Mouse (Mus musculus): Measurements from ENCODE around the gene 4930447C04Rik. TPM values are rescaled to one million over a fixed set of nuclear protein-coding genes. Genes with fewer than 3 reads are reported as not detected.
A peak's percentile ranks its signal among the peaks of the same experiment; 100 is the strongest.

4930447C04Rik gene
- total RNA-seq, 2 experiments from 2014 or later: 2.9 to 3.9 TPM

- no peak for DNase-seq (ENCODE audit: low spot score in 2 of 2)
These were observed 4.0 kb upstream of the 4930447C04Rik start for GRCm38 (mm10) chr12:72944411-72945225.

- DNase-seq (ENCODE audit: low spot score in 2 of 2): no peak
These were observed 3.1 kb upstream of the 4930447C04Rik start for GRCm38 (mm10) chr12:72943574-72944110.

GRCm38 (mm10) chr12:72942171-72942570 lies 1.6 kb upstream of the 4930447C04Rik start:
- no peak for DNase-seq (ENCODE audit: low spot score in 2 of 2)

- no peak for DNase-seq (ENCODE audit: low spot score in 2 of 2)
These were observed 951 bp upstream of the 4930447C04Rik start for GRCm38 (mm10) chr12:72941398-72942051.

- DNase-seq (ENCODE audit: low spot score in 2 of 2): no peak
These were observed 336 bp upstream of the 4930447C04Rik start for GRCm38 (mm10) chr12:72940822-72941397.

GRCm38 (mm10) chr12:72939616-72940015 lies 958 bp downstream of the 4930447C04Rik start, which contains the start of gene Six6:
Six6 (plus strand) TSS chr12:72939892.
- peak in 1 of 2 experiments; percentile 17 for DNase-seq (ENCODE audit: low spot score in 2 of 2)

GRCm38 (mm10) chr12:72938600-72939490 lies 1.7 kb downstream of the 4930447C04Rik start:
- no peak for DNase-seq (ENCODE audit: low spot score in 2 of 2)

- no peak for DNase-seq (ENCODE audit: low spot score in 2 of 2)
These were observed 2.4 kb downstream of the 4930447C04Rik start for GRCm38 (mm10) chr12:72938176-72938575.

GRCm38 (mm10) chr12:72937537-72938120 lies 2.9 kb downstream of the 4930447C04Rik start:
- DNase-seq (ENCODE audit: low spot score in 2 of 2): no peak

- no peak for DNase-seq (ENCODE audit: low spot score in 2 of 2)
These were observed 3.8 kb downstream of the 4930447C04Rik start for GRCm38 (mm10) chr12:72936751-72937150.

GRCm38 (mm10) chr12:72917159-72917993 lies 23.2 kb downstream of the 4930447C04Rik start:
- peak; percentile 32 to 47 for DNase-seq (ENCODE audit: low spot score in 2 of 2)

GRCm38 (mm10) chr12:72854377-72855032 lies 86.1 kb downstream of the 4930447C04Rik start:
- no peak for DNase-seq (ENCODE audit: low spot score in 2 of 2)

GRCm38 (mm10) chr12:72853406-72854076 lies 87.0 kb downstream of the 4930447C04Rik start:
- no peak for DNase-seq (ENCODE audit: low spot score in 2 of 2)

- DNase-seq (ENCODE audit: low spot score in 2 of 2): no peak
These were observed 88.3 kb downstream of the 4930447C04Rik start for GRCm38 (mm10) chr12:72852264-72852663.

- no peak for DNase-seq (ENCODE audit: low spot score in 2 of 2)
These were observed 90.4 kb downstream of the 4930447C04Rik start for GRCm38 (mm10) chr12:72850146-72850545.

- DNase-seq (ENCODE audit: low spot score in 2 of 2): no peak
These were observed 92.8 kb downstream of the 4930447C04Rik start for GRCm38 (mm10) chr12:72847725-72848124.

GRCm38 (mm10) chr12:72845946-72846345 lies 94.6 kb downstream of the 4930447C04Rik start:
- DNase-seq (ENCODE audit: low spot score in 2 of 2): no peak

- DNase-seq (ENCODE audit: low spot score in 2 of 2): peak in 1 of 2 experiments; percentile 48
These were observed 96.5 kb downstream of the 4930447C04Rik start for GRCm38 (mm10) chr12:72843973-72844620.

Data from gastrocnemius, postnatal 4 days (tissue).